Mouse (Mus musculus) ES-Bruce4 (cell line): ENCODE measurements at regions not wholly inside any gene's neighbourhood (a gene's known extent, or its start where the extent isn't known, plus 50 kb on each side); places are given as distances from the start of the nearest gene placed in this dataset.

Experiments used
- H3K27ac ChIP-seq: 2 replicates; pipeline ENCODE4 v1.5.1; 2012; ENCODE audit warnings: low read length, inconsistent platforms; ENCODE audit not compliant: insufficient read depth
- H3K27me3 ChIP-seq: 2 replicates; pipeline ENCODE4 v1.6.1; 2012; ENCODE audit warnings: mild to moderate bottlenecking, low read length, inconsistent platforms; ENCODE audit not compliant: control insufficient read depth, poor library complexity, insufficient read depth, severe bottlenecking
- H3K36me3 ChIP-seq: 2 replicates; pipeline ENCODE4 v1.6.1; 2012; ENCODE audit warnings: inconsistent platforms, mild to moderate bottlenecking, low read length, moderate library complexity; ENCODE audit not compliant: control insufficient read depth, poor library complexity, insufficient read depth, severe bottlenecking
- H3K4me1 ChIP-seq: one replicate; pipeline ENCODE4 v1.8.1; 2011; ENCODE audit warnings: low read length; ENCODE audit not compliant: control insufficient read depth, insufficient read depth
- H3K4me3 ChIP-seq: 2 replicates; pipeline ENCODE4 v1.5.1; 2011; ENCODE audit warnings: low read depth, mild to moderate bottlenecking, low read length
- H3K9ac ChIP-seq: 2 replicates; pipeline ENCODE4 v1.6.1; 2012; ENCODE audit warnings: low read depth, mild to moderate bottlenecking, inconsistent platforms; ENCODE audit not compliant: poor library complexity, severe bottlenecking
- H3K9me3 ChIP-seq: replicated peaks from 2 replicates; pipeline ENCODE4 v1.6.1; 2012; ENCODE audit warnings: mild to moderate bottlenecking, low read length, inconsistent platforms; ENCODE audit not compliant: control insufficient read depth, poor library complexity, insufficient read depth, severe bottlenecking
- CTCF ChIP-seq: IDR thresholded peaks from one replicate; pipeline ENCODE4 v1.8.1; 2011; ENCODE audit warnings: low read depth, low read length
- EP300 ChIP-seq: IDR thresholded peaks from 2 replicates; pipeline ENCODE4 v1.6.1; 2011; ENCODE audit warnings: low read depth, low read length; ENCODE audit not compliant: insufficient read depth
- POLR2A ChIP-seq: IDR thresholded peaks from one replicate; pipeline ENCODE4 v1.8.1; 2011; ENCODE audit warnings: low read length; ENCODE audit not compliant: insufficient read depth

GRCm38 (mm10) chr9:102782926-102783850 lies 51.5 kb upstream of the Ryk start:
- Histone ChIP-seq H3K4me3 (no peak overlapping the region), H3K4me1 (peaks cover 3% of the 10 kb centered on the region), H3K9me3 (no peaks in the 10 kb centered on the region), H3K27ac (no peak overlapping the region), H3K9ac (no peak overlapping the region), H3K27me3 (no peaks in the 10 kb centered on the region), H3K36me3 (no peaks in the 10 kb centered on the region)
- TF ChIP-seq POLR2A (no peak), CTCF (no peak), EP300 (no peak)

GRCm38 (mm10) chr9:102784329-102785026 lies 50.2 kb upstream of the Ryk start:
- H3K4me3 ChIP-seq = no peak overlapping the region
- H3K9me3 ChIP-seq = no peaks in the 10 kb centered on the region
- H3K9ac ChIP-seq = no peak overlapping the region
- no peaks in the 10 kb centered on the region for H3K4me1 ChIP-seq
- TF ChIP-seq EP300 (peak; percentile 70; the same call in 1 of the 2 replicates), CTCF (peak; percentile 84), POLR2A (no peak)
- H3K36me3 ChIP-seq = no peaks in the 10 kb centered on the region
- H3K27me3 ChIP-seq = no peaks in the 10 kb centered on the region
- H3K27ac ChIP-seq = no peak overlapping the region
